Mouse (Mus musculus): ENCODE measurements around the gene St8sia6.

GRCm38 (mm10) chr2:13767532-13768411 is 26.1 kb downstream of the St8sia6 start:
- TF ChIP-seq CTCF (IDR thresholded peaks at IDR 0.05; ENCODE audit: low read depth) (no peak), EP300 (IDR thresholded peaks at IDR 0.05; ENCODE audit: low read depth) (no peak)

All from heart, postnatal 0 days (tissue).